Mouse (Mus musculus): ENCODE results near the gene Olfr575.

The Olfr575 gene

DNA sequence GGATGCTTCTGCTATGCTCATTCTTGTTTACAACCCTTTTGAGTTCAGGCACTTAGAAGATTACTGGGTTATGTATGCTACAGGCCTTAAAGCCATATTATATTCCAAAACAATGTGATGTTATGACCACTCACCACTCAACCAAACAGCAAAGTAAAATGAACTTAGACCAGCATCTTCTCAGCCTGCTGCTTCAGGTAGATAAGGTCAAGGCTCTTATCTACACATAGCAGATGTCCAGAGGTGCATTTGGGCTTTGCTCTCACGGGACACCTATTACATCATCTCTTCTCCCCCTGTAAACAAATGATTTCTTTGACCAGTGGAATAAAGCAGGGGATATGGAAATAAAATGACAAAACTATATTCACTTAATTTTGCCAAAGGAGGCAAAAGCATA lies at the start of gene Olfr575:
Gene Olfr575, minus strand, starts transcription at position 183 of the 400 bp plus-strand sequence.
- DNase-seq: no peak

GRCm38 (mm10) chr7:102989224-102989623 lies 30.6 kb upstream of the Olfr575 start, which contains the start of gene Olfr578:
Gene Olfr578 (minus strand): TSS chr7:102989324.
- DNase-seq: no peak

DNA sequence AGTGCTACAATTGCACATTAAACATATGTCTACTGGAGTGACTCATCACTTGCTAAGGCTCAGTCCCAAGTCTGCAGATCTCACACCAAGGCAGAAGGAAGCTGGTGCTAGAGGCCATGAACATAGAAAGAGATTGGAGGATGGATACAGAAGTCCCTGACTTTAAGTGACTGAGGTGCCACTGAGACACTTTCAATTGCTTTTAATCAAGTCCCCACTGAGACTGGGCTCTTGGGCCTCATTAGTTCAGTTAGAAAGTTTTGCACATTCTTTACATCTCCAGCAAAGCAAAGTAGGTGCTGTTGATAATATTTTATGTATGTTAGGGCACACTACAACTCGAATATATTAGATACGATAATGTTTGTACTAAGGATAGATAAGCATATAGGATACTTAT lies 17.3 kb upstream of the Olfr575 start, which contains the start of gene Olfr577:
Gene Olfr577, minus strand, starts transcription at position 101 of the 400 bp plus-strand sequence.
- DNase-seq: no peak

DNA sequence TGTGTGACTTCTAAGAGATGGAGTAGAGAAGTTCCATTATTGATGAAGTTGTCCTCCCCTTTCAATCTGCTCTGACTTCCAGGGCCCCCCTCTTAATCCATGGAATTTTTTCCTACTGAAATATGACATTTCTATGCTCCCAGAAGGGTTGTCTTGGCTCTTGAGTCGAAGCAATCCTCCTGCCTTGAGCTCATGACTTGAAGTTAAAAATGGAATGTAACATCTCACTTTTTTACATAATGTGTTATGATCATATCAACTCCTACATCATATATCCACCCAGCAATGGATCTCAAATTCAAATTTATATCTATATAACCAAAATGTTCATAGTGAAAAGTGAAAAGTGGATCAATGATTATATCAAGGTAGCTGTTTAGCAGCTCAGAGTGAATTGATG lies 15.8 kb upstream of the Olfr575 start:
- DNase-seq: no peak

DNA sequence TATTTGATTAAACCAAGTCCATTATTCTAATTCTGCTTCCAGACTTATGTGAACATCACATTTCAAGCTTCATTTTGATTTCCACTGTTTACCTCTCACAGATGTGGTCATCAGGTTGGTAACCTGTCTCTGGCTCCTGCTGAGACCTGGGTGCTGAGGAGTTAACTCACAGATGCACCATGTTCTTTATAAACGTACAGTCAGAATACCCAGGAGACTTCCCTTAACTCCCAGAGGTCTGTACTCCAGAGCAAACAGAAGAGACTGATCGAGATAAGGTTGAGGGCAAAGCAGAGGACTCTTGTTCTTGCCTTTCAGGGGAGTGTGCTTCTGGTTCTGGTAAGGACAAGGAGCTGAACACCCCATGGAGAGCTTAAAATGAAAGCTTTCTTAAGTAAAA lies 3.8 kb upstream of the Olfr575 start, which contains the start of gene Olfr576:
Gene Olfr576, plus strand, starts transcription at position 301 of the 400 bp plus-strand sequence.
- no peak for DNase-seq

GRCm38 (mm10) chr7:102958137-102958536 lies 438 bp downstream of the Olfr575 start:
- no peak for DNase-seq

DNA sequence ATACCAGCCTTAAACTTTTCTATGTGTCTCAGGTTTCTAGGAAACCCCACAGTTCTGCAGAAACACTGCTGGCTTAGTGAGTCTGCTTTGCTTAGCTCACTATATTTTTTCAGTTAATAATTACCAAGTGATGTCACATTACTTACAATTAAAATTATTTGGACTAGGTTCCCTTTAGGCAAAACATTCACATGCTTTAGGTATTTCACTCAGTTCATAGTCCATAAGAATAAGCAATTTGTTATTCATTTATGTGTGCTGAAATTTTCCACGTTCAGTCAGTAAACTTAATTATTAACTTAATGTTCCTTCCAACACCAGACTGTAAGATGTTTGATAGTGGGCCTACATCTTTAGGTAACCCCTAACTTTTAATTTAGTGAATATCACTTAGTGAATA lies 7.8 kb downstream of the Olfr575 start:
- no peak for DNase-seq

GRCm38 (mm10) chr7:102948167-102948566 lies 10.4 kb downstream of the Olfr575 start, which contains the start of gene Olfr574:
Gene Olfr574 (plus strand): TSS chr7:102948467.
- no peak for DNase-seq

GRCm38 (mm10) chr7:102943417-102943816 lies 15.2 kb downstream of the Olfr575 start:
- no peak for DNase-seq

GRCm38 (mm10) chr7:102942475-102942874 lies 16.1 kb downstream of the Olfr575 start, which contains the start of gene Olfr573-ps1:
Gene Olfr573-ps1 (minus strand): TSS chr7:102942575.
- DNase-seq: no peak

- no peak for DNase-seq
Observed at GRCm38 (mm10) chr7:102927105-102927504, 31.5 kb downstream of the Olfr575 start.

GRCm38 (mm10) chr7:102924109-102924508 lies 34.5 kb downstream of the Olfr575 start, which contains the start of gene Olfr572:
Gene Olfr572 (plus strand): TSS chr7:102924409.
- no peak for DNase-seq

DNA sequence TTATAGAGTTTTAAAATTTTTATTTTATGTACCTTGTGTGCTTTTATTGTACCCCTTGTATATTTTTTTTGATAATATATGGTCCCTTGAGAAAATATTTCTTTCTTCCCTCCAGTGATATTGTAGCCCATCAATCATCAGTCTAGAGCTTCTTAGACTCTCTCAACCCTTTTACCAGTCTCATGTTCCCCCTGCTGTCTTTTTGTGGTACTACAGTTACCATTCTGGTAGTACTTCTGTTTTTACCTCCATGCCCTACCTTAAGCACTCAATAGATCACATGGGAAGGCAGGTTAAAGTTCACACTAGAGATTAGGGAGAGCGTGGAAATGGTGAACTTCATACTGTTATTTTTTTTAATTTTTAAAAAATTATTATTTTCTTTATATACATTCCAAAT lies 38.9 kb downstream of the Olfr575 start:
- DNase-seq: no peak

DNA sequence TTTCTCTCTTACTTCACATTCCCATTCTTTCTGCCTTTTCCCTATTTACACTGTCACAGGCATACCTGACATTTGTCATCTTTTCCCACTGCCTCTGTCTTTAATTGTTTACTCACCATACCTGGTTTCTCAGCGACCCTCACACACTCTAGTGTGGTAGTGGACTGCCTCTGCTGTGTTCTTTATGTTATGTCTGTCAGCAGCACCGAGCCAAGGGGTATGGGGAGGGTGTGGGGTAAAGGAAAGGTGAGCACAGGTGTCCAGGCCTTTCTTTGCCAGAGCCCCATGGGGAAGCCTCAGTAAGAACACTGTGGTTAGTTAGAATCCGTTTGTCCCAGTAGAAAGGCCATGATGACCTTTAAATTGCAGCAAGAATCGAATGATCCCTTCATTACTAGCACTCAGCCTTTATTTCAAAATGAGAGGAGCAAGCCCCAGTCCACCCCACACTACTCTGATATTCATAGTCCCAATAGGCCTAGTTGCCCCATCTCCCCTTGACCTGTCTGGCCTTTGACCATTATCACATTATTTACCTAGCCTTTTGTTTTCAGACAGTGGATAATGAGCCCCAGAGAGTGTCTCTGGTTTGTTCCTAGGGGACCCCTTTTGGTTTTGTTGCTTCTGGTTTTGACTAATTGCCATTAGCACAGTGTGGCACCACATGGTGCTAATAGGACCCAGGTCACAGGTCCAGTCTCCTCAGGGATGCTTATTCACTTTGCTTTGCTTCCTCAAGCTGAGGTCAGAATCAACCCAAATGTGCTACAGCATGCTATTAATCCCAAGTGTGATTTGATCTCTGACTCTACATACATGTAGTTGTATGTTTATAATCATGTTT lies 41.3 kb downstream of the Olfr575 start, which contains the start of gene Olfr571:
Gene Olfr571, minus strand, starts transcription at position 505 of the 844 bp plus-strand sequence.
- DNase-seq: no peak

- no peak for DNase-seq
Observed at GRCm38 (mm10) chr7:102916405-102916804, 42.2 kb downstream of the Olfr575 start.

- DNase-seq: no peak
Observed at GRCm38 (mm10) chr7:102915261-102915660, 43.3 kb downstream of the Olfr575 start.
